Mouse (Mus musculus) gastrocnemius, postnatal 36 days (tissue): Measurements from ENCODE around the gene Fndc1. TPM values are rescaled to one million over a fixed set of nuclear protein-coding genes. Genes with fewer than 3 reads are reported as not detected.

Experiments
- DNase-seq, 2 experiments: peaks; one replicate each; pipeline ENCODE4 v3.0.0; 2022
- intact Hi-C: fragments of 180-260 bp; cut with DNase I; formaldehyde crosslinking; loops from one replicate; pipeline ENCODE4 v1.15.1; 2025
- total RNA-seq, 2 experiments: library from RNA; stranded (reverse); gene quantifications; 2 replicates each; pipeline ENCODE4 v1.2.3; 2021

Gene Fndc1
- total RNA-seq, 2 experiments from 2014 or later = 35.8 to 37.8 TPM

DNA sequence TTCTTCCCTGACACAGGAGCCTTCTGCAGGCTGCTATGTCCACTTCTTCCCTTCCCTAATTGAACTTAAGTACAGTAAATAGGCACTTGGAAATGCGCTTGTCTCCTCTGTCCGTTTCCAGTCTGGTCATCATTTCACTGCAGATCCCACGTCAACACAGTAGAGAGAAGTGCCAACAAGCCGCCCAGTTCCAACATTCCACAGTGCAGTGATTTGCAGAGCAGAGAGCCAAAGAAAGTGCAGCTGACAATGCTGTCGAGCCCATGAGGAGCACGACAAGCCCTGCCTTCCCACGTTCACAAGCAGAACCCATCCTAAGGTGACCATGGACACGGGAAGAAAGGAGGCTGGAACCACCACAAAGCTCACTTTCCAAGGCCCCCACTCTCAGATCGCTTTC is 1.7 kb downstream of the Fndc1 start:
- intact Hi-C loops = no loop called here
- DNase-seq = peak; percentile 52 to 55

DNA sequence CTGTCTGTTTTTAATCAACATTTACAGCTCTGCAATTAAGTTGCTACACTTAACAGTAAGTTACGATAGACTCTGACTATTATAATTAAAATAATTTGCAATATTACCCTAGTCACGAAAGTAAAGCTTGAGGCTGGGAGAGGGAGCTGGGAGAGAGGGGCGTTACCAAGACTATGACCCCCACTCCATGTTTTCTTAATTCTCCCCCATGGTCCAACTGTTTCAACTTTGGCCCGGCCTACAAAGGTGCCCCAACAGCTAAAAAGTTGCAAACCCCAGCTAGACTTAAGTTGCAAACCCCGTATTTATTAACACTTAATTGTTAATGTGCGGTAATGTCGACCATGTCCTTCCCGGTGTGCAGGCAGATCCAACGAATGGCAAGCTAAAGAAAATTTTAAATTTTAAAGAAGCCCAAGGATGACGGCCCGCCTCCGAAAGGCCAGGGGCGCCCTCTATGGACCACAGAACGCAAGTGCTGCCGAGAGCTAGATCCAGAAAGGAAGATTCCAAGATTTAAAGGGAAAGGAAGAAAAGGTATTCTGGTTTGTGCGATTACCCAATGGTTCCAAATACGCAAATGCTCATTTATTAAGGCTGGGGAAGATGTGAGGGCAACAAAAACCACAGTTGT is 5.4 kb downstream of the Fndc1 start:
- intact Hi-C loops = loop anchor here (2.0 to 5.0 kb wide), 2 partner anchors 227 to 379 kb away; no protein-coding TSS in a partner anchor
- DNase-seq = peak; percentile 48 to 53

DNA sequence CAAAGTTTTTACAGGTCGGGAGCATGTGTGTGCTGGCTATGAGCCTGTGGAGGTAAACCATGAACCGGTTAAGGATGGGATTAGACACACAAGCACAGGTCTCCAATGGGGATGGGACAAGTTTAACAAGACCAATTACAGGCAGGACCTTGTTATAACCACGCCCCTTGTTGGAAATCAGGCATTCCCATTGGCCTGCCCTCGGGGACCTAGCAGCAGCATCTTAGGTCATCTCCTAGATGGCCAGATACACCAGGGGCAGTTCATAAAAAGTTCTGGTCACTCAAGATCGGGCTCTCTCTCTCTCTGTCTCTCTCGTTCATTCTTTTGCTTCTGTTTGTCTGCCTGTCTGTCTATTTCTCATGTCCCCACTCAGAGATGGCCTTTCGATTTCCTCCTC is 6.9 kb downstream of the Fndc1 start:
- no peak for DNase-seq
- intact Hi-C loops = loop anchor here (2.0 to 5.0 kb wide), 2 partner anchors 225 to 378 kb away; no protein-coding TSS in a partner anchor

DNA sequence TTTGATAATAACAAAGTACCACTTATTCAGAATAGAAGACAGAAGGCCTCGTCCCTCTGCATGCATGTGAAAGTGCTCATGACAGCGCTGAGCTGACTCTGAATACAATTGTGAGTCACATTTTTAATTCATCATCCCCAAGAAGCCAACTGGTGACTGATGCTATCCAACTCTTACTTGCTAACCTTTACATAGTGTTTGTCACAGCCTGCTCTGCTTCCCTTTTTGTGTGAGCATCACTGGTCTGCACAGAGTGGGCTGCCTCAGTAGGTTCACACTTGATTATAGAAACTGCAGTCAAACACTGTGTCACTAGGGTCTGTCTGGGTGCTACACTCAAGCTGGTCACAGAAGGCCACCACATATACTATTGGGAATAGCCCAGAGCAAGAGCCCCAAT is 10.5 kb downstream of the Fndc1 start:
- DNase-seq = no peak
- intact Hi-C loops = no loop called here

DNA sequence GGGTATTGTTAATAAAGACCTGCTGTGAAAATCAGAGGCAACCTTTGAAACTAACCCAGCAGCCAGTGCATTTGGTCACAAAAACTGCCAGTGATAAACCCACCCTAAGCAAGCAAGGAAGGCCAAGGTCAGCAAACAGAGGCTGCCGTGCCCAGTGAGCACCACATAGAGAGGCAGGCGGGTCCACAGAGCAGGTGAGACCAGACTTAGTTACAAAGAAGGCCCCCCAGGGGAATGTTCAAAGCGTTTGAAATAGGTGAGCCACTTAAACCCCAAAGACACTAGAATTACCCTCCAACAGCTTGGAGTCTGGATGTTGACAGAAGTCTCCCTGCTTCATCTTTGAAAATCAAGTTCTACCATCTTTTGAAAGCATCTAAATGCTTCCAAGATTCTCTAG is 12.7 kb downstream of the Fndc1 start:
- no peak for DNase-seq
- intact Hi-C loops = no loop called here

DNA sequence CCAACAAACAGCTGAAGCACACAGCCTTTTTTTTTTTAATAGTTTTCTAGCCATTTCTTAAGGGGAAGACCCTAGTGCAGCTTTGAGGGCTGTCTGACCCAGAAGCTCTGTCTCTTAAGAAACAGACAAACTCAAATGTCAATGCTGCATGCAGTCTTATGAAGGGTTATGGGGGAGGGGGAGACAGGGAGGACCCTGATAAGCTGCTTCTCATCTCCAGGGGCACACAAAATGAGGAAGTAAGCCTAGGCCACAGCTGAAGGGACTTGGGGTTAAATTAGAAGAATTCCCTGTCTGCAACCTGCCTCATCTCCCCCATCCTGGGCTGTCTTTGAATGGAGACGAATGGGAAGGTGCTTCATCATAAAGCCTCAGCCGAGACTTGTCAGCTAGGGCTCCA is 19.1 kb downstream of the Fndc1 start:
- intact Hi-C loops = loop anchor here (5.0 kb wide), 1 partner anchor 201 kb away; no protein-coding TSS in a partner anchor
- DNase-seq = no peak

DNA sequence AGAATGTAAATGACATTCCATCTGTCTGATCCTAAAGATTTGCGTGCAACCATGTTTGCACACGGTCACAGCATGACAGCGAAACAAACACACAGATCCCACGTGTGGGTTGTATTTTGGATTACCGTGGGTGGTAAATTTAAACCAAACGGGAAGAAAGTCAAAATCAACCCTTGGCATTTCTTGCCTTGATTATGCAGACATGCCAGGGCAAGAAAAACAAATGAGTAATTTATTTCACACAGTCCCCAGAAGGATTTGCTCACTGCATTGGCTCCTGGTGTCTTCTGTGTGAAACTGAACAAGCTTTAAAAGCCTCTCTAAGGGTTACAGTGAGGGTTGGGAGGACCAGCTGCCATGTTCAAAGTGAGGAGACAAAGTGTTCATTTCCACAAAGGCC is 22.0 kb downstream of the Fndc1 start:
- DNase-seq = no peak
- intact Hi-C loops = loop anchor here (5.0 kb wide), 1 partner anchor 198 kb away; no protein-coding TSS in a partner anchor

DNA sequence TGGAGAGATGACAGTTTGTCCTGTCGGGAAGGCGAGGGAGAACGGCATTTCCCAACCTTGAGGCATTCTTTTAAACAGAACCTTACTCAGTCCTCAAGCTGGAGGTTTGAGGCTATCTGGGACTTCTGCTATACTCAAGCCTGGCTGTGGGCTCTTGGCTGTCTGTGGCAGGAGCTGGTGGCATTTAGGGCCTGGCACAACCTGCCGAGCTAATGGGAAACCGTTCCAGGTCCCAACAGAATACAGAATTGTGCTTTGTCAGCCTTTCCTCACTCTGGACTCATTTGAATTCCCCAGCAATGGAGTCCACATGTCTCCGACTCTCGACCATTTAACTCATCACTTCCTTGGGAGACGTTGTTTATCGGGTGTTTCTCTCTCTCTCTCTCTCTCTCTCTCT is 24.6 kb downstream of the Fndc1 start:
- no peak for DNase-seq
- intact Hi-C loops = no loop called here

DNA sequence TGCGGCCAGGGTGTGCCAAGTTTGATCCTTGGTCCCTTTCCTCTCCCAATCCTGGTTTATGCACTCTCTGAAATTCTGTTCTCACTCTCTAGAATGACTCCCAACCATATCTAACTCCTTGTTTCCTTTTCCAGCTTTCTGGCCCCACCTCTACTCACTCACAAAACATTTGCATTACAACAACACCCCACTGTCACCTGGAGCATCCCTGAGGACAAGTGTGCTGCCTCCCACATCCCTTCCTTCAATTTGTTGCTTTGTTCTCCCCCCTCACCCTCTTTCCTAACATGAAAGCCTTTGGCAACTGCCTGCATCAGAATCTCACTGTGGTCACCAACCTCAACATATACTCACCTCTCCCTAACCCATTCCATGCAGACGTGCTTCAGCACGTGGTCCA is 27.2 kb downstream of the Fndc1 start:
- intact Hi-C loops = no loop called here
- DNase-seq = no peak

DNA sequence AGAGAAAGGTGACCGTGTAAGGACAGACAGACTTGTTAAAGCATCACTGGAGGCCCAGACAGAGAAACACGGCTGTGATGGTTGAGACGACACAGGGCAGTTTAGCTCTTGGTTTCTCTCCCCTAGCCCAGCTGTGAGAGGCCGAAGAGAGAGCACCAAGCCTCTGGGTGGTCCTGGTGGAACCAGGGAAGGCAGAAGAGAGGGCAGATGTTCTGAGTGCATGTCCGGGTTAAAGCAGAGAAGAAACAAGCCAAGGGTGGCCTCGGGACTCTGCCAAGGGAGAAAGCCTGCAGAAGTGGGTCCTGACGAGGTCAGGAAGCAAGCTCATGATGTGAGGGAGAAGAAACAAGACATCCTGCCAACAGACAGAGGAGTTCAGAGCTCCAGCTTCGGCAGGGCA is 31.5 kb downstream of the Fndc1 start:
- no peak for DNase-seq
- intact Hi-C loops = no loop called here

DNA sequence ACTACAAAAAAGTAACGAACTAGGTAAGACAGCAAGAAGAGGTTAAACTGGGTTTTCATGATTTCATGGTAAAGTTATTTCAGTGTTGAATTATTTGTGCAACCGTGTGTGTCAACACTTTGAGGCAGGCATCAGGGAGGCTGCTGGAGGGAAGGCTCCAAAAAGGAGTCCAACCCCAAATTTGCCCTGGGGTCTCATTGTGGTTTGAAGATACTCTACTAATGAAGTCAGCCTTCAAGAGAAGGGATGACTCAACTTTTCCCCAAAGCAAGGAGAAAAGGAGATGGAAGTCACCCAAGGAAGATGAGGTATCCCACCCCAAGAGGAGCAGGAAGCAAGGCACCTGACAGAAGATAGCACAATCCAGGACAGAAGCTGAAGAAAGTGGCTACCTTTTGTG is 31.9 kb downstream of the Fndc1 start:
- no peak for DNase-seq
- intact Hi-C loops = no loop called here

DNA sequence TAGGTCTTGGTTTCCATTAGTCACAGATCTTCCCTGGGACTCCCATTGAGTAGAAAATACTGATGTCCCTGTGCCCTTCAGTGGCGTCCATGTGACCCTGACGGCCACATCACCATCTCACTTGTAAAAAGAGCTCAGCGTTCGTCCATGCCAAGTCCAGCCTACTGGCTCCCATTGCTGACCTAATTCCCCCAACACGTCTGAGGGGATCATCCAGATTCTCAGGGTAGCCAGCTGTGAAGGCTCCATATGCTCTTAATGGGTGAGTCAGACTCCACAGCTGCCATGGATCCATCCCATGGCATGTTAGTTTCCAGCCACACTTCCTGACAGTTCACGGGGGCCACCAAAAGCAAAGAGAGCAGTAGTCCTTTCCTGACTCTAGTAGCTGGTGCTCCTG is 33.0 kb downstream of the Fndc1 start:
- DNase-seq = no peak

DNA sequence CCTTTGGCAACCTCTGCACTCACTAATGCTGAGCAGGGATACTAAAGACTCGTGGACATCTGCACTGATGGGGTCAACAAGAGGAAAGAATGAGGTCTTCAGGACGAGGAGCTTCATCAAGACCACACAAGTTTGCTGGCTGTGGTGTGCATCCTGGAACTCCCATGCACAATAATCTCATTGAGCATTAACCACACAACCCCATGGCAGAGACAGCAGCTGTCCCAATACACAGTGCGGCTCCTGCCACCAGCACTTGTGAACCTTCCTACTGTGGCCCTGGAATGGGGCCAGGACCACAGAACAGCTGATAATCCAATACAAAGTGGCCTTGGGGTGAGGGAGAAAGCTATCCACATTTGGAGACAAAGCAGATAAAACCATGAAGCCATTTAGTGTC is 36.6 kb downstream of the Fndc1 start:
- intact Hi-C loops = no loop called here
- no peak for DNase-seq

More for the DNA sequence above, 33.0 kb downstream of the Fndc1 start:
- intact Hi-C loops = no loop called here

DNA sequence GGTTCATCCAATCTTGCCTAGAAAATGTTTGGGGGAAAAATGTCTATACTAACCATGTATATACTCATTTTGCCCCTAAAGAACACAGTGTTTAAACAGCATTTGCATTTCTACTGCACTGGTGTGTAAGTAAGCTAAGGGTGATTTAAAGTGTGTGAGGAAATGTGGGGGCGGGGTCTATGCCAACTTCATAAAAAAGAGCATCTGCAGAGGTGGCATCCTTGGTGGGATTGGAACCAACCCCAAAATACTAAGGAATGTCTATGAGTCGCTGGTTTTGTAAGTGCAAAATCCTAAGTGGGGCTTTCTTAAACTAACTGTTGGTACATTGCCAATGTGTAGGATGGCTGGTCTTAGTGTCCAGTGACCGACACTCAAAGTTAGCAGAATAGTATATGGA is 53.0 kb downstream of the Fndc1 start:
- DNase-seq = no peak
- intact Hi-C loops = no loop called here

DNA sequence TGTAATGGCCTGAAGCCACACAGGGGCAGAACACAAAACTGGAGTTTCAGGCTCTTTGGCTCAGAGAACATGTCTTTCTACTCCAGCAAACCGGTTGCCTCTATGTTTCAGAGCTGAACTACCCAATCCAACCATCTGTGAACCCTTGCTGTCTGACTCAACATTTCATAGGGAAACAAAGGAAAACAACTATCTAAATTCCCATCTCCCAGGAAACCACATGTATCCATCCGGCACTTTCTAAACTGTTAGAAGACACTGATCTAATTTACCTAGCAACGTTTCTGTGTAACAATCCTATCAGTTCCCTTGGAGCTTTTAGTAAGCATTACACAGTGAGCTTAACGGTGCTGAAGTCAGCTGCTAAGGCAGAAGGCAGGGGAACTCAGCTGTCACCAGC is 67.3 kb downstream of the Fndc1 start:
- intact Hi-C loops = no loop called here
- no peak for DNase-seq

DNA sequence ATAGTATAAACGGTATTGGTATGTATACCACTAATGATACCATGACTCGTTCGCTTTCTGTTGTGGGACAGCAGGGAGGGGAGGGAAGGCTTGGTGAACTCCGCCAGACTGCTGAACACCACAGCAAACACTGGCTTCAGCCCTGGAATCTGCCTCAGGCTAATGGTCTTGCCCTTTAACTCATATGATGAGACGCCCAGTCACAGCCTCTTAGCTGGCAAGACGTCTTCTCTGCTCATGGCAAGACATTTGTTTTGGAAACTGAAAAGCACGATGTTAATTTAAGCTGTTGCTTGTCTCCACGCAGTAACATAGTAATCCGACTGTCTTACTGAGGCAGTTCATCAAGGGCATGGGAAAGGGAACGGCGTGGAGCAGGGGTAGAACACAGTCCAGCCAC is 72.1 kb downstream of the Fndc1 start:
- no peak for DNase-seq
- intact Hi-C loops = no loop called here

DNA sequence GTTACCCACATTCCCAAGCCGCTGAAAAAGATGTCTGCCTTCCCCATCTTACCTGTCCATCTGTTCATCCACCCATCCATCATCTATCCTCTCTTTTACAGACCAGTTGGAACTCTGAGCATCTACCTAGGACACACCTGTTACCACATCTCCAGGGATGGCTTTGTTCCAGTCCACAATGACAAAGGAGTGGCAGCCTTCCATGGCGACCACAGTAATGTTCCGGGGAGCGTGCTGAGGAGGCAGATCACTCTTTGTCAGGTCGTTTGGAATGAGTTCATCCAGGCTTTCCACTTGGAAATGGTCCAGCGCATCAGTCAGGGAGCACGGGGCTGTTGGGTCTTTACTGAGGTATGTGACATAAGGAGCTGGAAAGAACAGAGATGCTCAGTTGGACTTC is 73.7 kb downstream of the Fndc1 start:
- no peak for DNase-seq
- intact Hi-C loops = no loop called here

DNA sequence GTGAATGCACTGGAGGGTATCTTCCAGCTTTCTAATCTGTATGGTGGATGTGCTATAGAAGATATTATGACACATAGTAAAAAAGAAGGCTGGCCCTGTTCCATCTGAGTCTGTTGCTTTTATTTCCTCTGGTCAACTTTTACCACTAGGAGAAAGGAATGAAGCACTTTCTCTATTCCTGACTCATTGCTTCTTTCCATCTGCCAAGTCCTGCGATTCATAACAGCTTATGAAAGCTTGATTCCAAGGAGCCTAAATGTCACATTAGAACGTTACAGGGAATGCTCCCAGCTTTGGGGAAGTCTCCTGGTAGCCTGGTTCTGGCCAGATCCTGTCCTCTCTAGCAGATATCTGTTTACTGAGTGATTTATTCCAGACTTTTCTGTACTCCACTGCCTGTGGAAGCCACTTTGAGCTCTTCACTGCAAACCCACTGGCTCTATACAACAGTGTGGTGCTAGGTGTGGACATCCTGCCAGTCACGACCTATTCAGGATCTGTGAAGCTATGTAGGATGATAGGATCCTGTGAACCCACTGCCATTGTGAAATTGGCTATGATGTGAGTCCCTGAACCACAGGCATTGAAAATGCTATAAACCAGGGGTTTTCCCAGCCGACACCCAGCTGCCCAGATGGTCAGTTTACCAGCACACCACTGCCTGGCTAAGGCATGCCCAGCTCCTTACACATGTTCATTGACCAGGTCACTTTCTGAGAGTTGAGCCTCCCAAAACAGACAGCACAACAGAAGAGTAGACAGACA is 77.9 kb downstream of the Fndc1 start:
- intact Hi-C loops = no loop called here

DNA sequence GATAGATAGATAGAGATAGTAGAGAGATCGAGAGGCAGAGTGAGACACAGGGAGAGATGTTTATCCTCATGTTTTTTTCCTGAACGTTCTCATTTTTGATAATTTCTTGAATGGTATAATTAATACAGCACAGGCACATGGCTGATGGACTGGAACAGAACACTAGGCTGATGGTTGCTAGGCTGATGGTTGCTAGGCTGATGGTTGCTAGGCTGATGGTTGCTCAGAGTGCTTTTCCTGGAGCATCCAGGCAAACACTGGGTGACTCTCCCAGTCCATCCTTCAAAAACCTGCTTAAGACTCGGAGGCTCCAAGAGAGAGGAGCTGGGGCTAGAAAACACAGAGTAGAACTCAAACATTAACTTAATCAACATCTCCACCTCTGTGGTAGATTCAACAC is 80.3 kb downstream of the Fndc1 start:
- intact Hi-C loops = no loop called here

More for the DNA sequence above, 77.9 kb downstream of the Fndc1 start:
- no peak for DNase-seq

DNA sequence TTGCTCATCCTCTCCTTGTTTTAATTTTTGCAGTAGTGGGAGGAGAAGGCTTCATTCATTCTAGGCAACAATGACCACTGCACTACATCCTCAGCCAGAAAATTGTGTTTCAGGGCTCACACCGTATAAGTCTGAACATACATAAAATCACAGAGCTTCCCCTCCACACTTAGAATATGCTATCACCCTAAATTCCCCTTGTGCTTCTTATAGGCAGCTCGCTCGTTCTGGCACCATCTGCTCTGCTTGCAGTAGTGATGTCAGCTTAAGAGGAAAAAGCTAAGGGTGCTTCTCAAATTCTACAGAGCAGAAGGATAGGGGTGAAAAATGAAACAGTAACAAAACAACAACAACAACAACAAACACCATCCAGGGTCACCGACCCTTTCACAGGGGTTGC is 82.1 kb downstream of the Fndc1 start:
- DNase-seq = no peak
- intact Hi-C loops = no loop called here

More for the DNA sequence above, 80.3 kb downstream of the Fndc1 start:
- no peak for DNase-seq

DNA sequence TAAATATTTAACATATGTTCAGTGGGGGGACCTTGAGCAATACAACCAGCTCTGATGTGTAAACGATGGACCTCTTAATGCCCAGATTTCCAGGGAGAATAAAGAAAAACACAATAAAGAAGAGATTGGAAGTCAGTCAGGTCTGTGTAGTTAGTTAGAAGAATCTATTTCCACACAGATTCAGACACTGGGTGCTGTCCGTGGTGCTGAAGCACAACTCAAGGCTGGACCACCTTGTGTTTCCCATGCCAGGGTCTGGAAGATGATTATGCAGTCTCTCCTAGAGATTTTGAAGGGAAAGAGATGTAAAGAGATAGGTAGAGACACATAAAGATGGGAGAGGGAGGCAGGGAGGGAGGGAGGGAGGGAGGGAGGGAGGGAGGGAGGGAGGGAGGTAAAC is 86.1 kb downstream of the Fndc1 start:
- intact Hi-C loops = no loop called here
- no peak for DNase-seq

DNA sequence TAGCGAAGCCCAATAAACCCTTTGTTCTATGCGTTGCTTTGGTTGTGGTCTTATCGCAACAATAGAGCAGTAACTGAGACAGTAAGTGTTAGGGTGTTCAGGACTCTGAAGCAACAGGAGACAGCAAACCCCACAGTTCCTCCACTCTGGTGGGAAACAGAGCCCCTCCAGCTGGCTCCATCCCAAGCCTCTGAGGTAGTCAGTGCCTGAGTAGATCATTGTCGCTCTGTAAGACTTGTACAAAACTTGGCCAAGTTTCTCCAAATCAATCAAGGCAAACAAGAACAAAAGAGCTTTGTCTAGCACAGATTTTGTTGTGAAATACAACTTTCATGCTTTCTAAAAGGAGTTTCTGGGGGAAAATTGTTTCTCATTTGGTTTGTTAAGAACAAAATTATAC is 104.1 kb downstream of the Fndc1 start:
- intact Hi-C loops = no loop called here

More for the DNA sequence above, 104.1 kb downstream of the Fndc1 start:
- DNase-seq = no peak
